Mouse (Mus musculus): Measurements from ENCODE around the gene Cpsf6.

DNA sequence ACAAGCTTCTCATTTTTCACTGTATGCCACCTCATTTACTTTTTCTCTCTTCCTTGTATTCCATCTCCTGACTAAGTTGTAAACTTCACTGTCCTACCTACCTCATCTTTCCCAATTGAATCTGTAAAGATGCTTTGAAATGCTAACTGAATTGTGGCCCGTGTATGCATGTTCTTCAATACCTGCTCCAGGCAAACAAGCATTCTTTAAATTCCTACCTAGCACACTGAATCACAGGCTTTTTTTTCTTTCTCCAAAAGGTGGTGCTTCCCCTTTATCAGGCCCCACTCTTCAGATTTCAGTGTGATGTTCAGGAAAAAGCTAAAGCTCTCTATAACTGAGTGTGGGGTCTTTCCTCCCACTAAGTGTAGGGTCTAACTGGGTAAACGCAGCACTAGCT, 37.4 kb downstream of the Cpsf6 start:
- TF ChIP-seq TCF12 (IDR thresholded peaks at IDR 0.05; ENCODE audit: insufficient read depth, poor library complexity, severe bottlenecking), result no peak
- no peak for TF ChIP-seq MYOD1 (IDR thresholded peaks at IDR 0.05; ENCODE audit: control insufficient read depth in 1 of 3, insufficient read length in 2 of 3, low read depth in 2 of 3)
- TF ChIP-seq POLR2A (IDR thresholded peaks at IDR 0.05; ENCODE audit: insufficient read length, low read depth), result no peak
- no peak for TF ChIP-seq SRF (IDR thresholded peaks at IDR 0.05; ENCODE audit: control insufficient read depth, insufficient read length, low read depth)
- TF ChIP-seq MAX (IDR thresholded peaks at IDR 0.05; ENCODE audit: low read depth), result no peak
- TF ChIP-seq E2F4 (IDR thresholded peaks at IDR 0.05; ENCODE audit: insufficient read depth), result no peak
- TF ChIP-seq USF1 (IDR thresholded peaks at IDR 0.05; ENCODE audit: low read depth), result no peak

Measured in myocyte (in vitro differentiated cells).